Mouse (Mus musculus) lung, postnatal 4 days (tissue): ENCODE results near the gene Snta1.

Source experiments
- DNase-seq, 2 experiments: peaks; one replicate each; pipeline ENCODE4 v3.0.0; 2021

Snta1 gene

DNA sequence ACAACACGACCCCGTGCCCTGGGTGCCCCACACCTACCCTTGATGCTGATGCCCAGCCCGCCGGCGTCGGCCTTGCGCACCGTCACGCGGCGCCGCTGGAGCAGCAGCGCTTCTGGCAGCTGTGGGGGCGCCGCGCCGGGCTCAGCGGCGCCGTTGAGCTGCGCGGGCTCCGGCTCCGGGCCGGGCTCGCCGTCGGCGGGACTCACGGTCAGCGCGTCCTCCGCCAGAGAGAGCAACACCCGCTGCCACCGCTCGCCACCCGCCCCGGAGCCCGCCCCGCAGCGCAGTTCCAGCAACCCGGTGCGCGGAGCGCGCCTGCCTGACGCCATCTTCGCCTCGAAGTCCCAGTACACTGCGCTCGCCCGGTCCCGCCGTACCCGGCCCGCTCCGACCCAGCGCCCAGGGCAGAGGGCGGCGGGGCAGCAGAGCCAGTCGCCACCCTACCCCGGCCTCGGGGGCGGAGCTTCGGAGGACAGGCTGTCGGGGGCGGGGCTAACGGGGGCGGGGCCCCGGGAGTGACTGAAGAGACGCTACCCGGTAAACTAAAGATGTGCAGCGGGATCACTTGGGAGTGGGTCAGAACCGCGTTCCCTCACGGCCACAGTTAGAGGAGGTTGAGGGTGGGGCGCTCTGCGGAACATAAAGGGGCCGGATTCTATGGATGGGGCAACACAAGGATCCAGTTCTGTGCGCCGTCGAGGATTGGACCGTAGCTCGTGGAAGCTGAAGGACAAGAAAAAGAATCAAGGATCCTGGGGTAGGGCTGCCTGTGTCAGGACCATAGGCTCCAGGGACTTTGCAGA, at the start of gene Snta1:
Gene Snta1 (minus strand): TSS at position 457 of the 803 bp plus-strand sequence.
- DNase-seq: peak; percentile 86 to 89

DNA sequence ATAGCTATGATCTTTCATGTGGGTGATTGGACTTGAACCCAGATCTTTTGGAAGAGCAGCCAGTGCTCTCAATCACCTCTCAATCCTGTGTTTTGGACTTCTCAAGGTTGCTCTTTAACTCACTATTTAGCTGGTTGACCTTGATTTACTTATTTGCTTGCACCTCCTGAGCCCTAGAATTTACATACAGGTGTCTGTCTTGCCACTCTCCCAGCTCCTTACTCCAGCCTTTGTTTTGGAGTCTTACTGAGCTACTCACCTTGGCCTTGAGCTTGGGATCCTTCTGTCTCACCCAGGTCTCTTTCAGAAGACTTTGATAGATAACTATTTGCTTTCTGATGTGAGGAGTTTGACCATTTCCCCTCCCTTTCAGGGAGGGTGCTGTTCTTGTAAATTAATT, 48.7 kb upstream of the Snta1 start:
- no peak for DNase-seq

DNA sequence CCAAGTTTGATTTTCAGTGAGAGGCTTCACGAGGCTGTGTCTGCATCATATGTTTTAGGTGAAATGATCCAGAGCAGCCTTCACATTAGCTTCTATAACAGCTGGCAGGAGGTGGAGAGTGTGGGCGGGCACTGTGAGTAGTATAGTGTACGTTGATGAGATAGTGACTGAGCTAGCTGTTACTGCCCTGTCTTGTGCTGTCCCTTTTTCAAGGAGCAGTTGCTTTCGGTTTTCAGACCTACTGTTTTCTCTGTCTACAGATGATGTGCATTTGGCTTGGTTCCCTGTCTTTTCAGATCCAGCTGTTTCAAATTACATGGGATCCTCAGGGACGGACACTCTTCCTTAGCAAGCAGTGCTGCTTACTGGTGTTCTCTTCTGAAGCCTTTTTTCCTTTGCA, 47.9 kb upstream of the Snta1 start:
- peak; percentile 15 to 26 for DNase-seq

DNA sequence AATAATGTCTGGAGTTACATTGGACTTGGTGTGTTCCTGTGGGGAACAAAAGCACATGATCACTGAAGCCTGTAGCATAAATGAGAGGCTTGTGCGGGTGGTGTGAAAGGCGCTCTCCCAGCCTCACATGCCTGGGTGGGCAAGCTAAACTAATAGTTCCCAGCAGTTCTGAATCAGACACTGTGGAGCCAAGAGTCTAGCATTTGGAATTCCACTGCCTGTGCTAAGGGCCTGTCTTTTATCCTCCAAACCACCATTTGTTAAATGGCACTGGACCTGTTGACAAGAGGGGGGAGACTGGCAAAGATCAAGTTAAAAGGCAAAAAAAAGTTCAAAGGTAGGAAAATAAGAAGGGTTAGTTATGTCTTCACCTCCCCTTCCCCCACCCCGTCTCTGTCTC, 46.7 kb upstream of the Snta1 start:
- DNase-seq: no peak

DNA sequence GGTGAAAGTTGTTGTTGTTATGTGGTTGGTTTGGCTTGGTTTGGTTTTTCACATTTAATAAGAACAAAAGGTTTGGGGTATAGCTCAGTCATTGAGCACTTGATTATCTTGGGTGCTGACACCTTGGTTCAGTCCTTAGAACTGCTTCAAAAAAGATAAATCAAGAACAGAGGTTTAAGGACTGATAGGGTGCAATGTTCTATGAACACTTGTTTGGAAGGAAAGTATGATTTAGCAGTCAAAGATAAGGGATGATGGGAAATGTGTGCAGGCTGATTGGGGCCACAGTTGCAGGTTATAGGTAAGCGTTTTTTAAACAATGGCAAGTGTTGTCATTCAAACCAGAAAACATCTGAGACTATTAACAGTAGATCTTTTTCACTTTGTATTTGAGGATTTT, 46.2 kb upstream of the Snta1 start:
- no peak for DNase-seq

DNA sequence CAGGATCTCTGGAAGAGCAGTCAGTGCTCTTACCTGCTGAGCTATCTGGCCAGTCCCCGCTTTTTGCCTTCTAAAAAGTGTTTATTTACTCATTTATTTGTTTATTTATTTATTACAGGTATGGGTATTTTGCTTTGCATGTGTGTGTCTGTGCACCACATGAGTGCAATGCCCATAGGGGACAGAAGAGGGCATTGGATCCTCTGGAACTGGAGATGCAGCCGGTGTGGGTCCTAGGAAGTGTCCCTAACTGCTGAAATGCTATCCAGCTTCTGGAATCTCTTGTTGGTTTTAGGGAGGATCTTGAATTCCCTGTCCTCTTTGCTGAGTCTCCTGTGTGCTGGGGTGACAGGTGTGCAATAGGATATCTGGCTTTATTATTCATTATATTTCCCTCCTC, 45.1 kb upstream of the Snta1 start:
- no peak for DNase-seq

DNA sequence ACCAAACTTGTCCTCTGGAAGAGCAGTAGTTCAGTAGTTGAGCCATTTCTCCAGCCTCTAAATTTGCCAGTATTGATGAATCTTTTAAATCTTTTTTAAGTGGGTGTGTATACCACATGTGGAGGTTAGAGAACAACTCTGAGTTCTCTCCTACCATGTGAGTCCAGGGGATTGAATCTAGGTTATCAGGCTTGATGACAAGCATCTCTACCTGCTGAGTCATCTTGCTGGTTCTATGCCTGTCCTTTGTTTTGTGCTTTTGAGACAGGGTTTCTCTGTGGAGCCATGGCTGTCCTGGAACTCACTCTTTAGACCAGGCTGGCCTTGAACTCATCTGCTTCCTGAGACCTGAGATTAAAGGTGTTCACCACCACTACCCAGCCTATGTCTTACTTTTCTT, 40.7 kb upstream of the Snta1 start:
- no peak for DNase-seq

DNA sequence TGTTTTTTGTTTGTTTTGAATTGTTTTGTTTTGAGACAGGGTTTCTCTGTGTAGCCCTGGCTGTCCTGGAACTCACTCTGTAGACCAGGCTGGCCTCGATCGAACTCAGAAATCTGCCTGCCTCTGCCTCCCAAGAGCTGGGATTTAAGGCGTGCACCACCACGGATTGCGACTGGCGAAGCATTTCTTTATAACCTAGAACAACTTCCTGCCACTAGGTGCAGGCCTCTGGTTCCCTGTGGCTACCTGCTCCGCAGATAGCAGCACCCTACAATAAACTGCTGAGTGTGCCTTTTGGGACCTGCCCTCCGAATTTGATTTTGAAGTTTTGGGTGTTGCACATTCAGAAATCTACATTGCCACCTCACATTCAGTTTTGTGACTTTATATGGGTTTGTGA, 39.9 kb upstream of the Snta1 start:
- no peak for DNase-seq

DNA sequence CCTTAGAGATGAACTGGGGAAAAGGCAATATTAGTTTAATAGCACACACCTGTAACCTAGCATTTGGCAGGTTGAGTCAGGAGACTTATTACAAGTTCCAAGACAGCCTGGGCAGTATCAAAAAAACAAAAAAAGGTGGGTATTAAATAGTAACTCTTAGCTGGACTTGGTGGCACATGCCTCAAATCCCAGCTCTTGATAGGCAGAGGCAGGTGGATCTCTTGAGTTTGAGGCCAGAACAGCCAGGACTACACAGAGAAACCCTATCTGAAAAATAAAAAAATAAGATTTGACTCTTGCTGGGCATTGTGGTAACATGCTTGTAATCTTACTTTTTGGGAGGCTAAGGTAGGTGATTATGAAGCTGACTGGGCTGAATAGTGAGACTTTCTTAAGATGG, 32.6 kb upstream of the Snta1 start:
- DNase-seq: no peak

DNA sequence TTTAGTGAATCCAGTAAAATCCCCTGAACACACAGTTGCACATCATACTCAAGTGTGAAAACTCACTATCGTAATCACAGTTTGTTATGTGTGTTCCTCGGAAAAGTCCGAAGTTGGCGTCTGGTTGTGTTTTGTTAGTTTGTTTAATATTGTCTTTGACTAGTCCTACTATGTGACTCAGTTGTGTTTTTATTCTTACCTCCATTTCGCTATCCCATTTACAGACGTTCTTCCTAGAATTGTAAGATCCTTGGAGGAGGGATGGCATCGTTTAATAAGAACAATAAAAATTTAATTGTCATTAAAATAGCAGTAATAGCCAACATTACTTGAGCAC, 29.3 kb upstream of the Snta1 start:
- DNase-seq: no peak

DNA sequence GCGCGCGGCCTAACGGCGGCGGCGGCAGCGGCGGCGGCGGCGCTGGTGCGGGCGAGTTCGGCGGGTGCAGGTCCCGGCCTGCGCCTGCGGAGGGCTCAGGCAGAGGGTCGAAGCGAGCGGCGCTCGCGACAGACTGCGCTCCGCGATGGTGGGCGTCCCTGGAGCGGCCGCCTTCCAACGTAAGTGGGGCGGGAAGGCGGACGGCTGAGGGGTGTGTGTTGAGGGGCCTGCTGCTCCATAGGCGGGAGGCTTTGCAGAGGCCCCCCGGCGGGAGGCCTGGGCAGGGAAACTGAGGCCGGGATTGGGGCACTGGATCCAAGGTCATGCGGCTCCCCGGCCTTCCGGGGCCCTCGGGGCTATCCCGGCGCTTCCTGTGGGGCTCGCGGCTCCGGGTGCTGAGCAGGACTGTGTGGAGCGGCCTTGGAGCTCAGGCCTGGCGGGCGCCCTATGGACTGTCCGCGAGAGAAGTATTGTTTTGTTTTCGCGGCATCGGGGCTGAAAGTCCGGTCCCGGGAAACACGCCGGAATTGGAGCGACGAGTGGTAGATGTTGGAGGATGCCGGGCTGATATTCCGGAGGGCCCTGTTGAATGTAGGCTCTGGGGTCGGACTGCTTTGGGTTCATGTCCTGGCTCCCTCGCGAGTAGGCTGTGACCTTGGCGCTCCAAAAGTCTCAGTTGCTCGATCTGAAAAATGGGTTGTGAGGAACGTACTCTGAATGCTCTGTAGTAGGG, 28.7 kb upstream of the Snta1 start, which contains the start of gene Cbfa2t2:
Gene Cbfa2t2 (plus strand): TSS at position 24 of the 733 bp plus-strand sequence.
- peak in 1 of 2 experiments; percentile 71 for DNase-seq

DNA sequence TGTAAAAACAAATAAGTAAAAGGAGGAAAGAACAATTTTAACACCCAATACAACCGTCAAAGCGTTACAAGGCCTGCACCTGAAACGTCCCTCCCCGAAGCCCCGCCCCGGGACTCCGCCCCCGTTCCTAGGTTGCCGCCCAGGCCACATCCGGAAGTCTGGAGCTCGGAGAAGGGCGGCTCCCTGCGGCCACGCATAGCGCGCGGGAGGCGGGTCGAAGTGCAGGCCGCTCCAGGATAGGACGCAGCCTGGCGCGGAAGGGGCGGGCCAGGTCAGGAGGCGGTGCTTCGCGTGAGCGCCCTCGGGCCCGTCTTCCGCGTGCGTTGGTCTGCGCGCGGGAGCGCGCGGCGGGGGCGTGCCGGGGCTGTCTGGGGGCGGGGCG, 28.2 kb upstream of the Snta1 start:
- DNase-seq: peak; percentile 98 to 100

DNA sequence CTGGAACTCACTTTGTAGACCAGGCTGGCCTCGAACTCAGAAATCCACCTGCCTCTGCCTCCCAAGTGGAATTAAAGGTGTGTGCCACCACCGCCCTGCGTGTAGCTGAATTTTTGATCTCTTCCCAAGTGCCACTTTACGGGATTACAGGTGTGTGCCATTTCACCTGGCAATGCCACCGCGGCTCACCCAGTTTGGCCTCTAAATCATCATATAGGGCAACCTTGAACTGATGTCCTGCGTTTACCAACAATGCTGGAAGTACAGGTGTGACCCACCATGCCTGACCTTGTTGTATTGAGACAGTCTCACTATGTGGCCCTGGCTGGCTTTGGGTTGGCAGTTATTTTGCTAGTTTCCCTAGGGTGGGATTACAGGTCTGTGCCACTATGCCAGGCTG, 26.8 kb upstream of the Snta1 start:
- DNase-seq: no peak

DNA sequence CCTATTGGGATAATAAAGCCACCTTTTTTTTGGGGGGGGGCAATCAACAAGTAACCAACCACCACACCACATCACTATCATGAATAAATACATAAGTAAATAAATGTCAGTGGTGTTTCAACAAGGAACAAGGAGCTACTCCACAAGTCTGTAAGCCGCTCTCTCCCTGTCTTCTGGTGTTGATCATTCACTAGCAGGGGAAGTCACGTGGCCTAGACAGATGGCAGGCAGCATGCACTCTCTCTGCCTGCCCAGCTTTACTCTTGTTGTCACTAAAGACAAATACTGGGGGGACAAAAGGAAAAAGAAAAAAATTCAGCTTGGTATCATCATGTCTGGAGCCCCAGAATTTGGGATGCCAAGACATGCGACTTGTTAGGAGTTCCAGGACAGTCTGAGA, 25.5 kb upstream of the Snta1 start:
- no peak for DNase-seq

DNA sequence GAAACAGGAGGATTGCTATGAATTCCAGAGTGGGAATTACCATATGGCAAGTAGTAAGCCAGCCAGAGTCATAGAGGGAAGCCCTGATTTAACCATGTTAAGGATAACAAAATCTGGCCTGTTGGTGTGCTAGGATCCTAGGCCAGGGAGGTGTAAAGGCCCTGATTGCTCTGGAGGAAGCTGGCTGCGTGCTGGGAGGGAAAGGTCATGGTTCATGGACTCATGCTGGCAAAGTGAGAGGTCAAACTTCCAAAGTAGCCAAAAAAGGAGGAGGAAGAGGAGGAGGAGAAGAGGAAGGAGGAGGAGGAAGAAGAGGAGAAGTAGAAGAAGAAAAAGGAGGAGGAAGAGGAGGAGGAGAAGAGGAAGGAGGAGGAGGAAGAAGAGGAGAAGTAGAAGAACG, 24.8 kb upstream of the Snta1 start:
- no peak for DNase-seq

DNA sequence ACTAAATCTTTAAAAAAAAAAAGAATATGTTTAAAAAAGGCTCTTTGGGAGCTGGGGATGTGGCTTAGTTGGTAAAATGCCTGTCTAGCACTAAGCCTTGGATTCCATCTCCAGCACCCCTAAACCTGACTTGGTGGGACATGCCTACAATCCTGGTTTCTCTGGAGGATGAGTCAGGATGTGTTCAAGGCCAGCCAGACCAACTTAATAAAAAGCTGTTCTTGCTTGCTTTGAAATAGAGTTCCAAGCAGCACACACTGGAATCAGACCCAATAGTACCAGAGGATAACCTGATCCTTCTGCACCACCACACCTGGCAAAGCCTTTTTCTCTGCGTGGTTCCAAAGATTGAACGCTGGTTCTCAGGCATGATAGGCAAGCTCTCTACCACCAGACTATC, 22.7 kb upstream of the Snta1 start:
- DNase-seq: no peak

DNA sequence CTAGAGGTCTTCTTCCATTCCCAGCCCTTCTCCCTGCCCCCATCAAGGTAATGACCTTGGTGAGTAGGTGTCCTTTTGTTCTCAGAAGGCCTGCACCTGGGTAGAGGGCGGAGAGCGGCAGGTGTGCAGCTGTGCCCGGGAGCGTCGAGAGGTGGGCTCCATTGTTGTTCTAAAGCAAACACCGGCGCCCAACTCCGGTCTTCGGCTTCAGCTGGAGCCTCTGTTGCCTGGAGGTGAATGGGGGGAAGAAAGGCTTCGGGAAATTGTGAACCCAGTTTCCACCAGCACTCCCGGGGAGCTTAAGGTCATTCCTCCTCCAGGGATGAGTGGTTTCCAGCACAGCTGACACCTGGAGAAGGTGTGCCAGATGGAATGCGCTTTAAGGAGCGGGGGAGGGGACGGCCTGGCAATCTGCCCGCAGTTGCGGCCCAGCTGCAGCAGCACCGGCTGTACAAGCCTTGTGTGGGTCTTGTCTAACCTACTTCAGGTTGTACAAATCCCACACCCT, 20.0 kb upstream of the Snta1 start:
- peak; percentile 84 to 90 for DNase-seq

DNA sequence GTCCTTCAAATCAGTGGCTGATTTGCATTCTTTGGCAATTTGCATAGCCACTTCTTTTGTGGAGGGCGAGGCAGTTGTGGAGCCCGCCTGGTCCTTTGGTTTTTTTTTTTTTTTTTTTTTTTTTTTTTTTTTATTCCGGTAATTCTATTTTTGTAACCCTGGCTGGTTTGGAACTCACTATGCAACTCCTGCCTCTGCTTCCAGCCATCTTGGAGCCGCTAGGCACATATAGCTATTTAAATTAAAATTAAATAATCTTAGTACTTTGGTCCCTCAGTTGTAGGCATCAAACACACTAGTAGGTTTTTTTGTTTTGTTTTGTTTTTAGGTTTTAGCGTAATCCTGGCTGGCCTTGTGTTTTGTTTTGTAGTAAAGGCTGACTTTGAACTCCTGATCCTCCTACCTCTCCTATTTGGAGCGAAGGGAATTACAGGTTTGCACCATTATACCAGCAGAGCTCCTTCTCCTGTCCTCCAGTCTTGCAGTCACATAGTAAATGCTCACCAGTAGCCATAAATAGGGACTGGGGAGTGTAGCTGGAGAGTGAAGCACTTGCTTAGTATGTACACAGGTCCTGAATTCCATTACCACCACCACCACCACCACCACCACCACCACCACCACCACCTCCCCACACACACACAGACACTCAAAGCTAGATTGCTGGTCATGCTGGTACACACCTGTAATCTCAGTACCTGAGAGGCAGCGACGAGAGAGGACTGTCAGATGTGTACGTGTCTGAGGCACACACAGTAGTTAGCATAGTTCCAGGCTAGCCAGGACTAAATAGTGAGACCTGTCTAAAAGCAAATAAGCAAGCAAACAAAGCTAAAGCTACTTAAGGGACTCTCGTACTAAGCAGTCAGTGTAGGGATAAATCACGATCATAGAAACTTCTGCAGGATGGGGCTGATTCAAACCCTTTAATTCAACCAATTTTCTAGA, 19.3 kb upstream of the Snta1 start:
- no peak for DNase-seq

DNA sequence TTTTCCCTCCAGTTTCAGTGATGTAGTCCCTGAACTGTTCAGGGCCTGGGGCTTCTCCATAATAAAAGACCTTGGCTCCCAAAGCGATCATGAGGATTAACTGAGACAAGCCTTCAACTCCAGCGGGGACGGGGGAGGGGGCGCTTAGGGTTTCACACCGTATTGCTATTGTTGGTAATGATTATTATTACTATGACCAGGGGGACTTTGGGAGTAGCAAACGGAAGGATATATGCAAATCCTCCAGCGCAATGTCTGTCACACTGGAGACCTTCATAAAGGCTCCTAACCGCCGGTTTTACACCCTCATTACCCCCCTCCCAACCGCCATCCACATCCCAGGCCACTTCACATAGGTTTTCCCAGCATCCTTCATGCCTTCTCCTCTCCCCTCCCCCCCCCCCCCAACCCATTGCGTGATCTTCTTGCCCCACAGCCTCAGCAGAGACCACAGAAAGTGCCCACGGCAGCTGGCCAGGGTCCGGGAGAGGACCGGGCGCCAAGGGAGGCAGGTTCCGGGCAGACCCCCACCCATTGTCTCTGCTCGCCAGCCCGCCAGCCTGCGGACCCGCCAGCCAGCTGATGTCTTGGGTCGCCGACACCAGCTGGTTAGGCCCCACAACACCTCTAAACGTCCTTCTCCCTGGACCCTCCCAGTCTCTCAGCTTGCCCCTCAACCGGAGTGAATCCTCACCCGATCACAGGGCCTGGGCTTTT, 18.4 kb upstream of the Snta1 start:
- peak in 1 of 2 experiments; percentile 29 for DNase-seq

DNA sequence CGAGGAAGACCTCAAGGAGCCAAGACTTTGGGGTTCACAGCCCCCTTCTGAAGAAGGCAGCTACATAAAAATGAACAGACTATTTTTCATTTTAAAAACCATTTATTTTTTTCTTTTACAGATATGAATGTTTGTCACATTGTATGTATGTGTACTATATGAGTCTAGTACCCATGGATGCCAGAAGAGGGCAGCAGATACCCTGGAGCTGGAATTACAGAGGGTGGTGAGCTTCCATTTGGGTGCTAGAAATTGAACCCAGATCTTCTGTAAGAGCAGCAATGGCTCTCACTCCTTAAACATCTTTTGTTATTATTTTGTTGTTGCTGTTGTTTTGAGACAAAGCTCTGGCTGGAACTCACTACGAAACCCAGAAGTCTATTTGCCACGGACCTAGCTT, 17.6 kb upstream of the Snta1 start:
- DNase-seq: no peak

DNA sequence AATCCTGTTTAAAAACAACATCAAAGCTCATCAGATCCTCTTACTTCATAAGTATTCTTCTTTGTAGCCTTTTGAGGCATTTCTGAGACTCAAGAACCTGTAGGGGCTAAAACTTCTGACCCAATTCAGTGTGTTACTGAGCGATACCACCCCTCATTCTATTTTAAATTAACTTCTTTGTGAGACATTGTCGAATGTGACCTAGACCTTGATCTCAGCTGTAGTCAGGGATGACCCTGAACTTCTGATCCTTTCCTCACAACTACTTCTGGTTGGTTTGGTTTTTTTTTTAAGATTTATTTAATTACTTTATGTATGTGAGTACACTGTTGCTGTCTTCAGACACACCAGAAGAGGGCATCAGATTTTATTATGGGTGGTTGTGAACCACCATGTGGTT, 15.6 kb upstream of the Snta1 start:
- no peak for DNase-seq

DNA sequence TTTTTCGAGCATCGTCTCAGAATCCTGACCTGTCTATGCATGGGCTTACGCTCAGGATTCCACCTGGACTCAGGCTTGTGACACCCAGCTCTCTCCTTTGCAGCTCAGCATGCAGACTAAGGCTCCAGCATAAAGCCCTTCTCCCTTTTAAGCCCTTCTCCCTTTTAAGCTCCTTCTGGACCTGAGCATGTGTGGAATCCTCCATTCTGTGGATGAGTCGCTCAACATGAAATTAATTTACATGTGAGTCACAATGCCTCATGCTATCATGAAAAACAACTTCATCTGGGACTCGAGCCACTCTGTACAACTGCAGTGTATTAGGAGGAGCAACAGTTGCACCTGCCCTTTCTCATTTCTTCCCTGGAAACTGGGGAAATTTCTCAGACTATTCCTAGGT, 14.3 kb upstream of the Snta1 start:
- DNase-seq: no peak
